Mouse (Mus musculus) liver, embryonic 11.5 days (tissue): ENCODE measurements around the gene Mzf1. TPM values are rescaled to one million over a fixed set of nuclear protein-coding genes. Genes with fewer than 3 reads are reported as not detected.

Experiments used
- ATAC-seq: fragments of 200-750 bp; cut with Nextera tagmentation; replicated peaks from 2 replicates; pipeline ENCODE4 v1.8.0; 2017; ENCODE audit warnings: moderate number of reproducible peaks, mild to moderate bottlenecking, moderate TSS enrichment, moderate library complexity; ENCODE audit not compliant: low FRiP score
- DNase-seq: peaks from one replicate; pipeline ENCODE4 v3.0.0-alpha.2; 2017; ENCODE audit warnings: low spot score
- H3K27ac ChIP-seq: fragments of 300-500 bp; sonication (generic); 2 replicates; pipeline ENCODE4 v1.5.1; 2014; ENCODE audit warnings: mild to moderate bottlenecking, low read depth, low read length, control low read depth
- H3K27me3 ChIP-seq: fragments of 300-500 bp; sonication (generic); replicated peaks from 2 replicates; pipeline ENCODE4 v1.6.1; 2014; ENCODE audit warnings: low read length, mixed read lengths; ENCODE audit not compliant: control insufficient read depth, insufficient read depth
- H3K36me3 ChIP-seq: fragments of 300-500 bp; sonication (generic); 2 replicates; pipeline ENCODE4 v1.6.1; 2014; ENCODE audit warnings: mild to moderate bottlenecking, low read length, moderate library complexity, mixed read lengths; ENCODE audit not compliant: control insufficient read depth, insufficient read depth
- H3K4me1 ChIP-seq: fragments of 300-500 bp; sonication (generic); replicated peaks from 2 replicates; pipeline ENCODE4 v1.6.1; 2014; ENCODE audit warnings: low read length, mixed read lengths; ENCODE audit not compliant: control insufficient read depth, insufficient read depth
- H3K4me2 ChIP-seq: fragments of 300-500 bp; sonication (generic); 2 replicates; pipeline ENCODE4 v1.6.1; 2014; ENCODE audit warnings: mild to moderate bottlenecking, control low read depth, moderate library complexity
- H3K4me3 ChIP-seq: fragments of 300-500 bp; sonication (generic); 2 replicates; pipeline ENCODE4 v1.5.1; 2014; ENCODE audit warnings: low read depth, low read length, control low read depth
- H3K9ac ChIP-seq: fragments of 300-500 bp; sonication (generic); 2 replicates; pipeline ENCODE4 v1.6.1; 2014; ENCODE audit warnings: low read depth, low read length, control low read depth
- H3K9me3 ChIP-seq: fragments of 300-500 bp; sonication (generic); 2 replicates; pipeline ENCODE4 v1.6.1; 2016; ENCODE audit warnings: low read length, inconsistent platforms, mixed read lengths; ENCODE audit not compliant: control insufficient read depth
- WGBS: fragments of 180-500 bp; shearing (Covaris S2); extraction: QIAGEN DNeasy Blood & Tissue Kit; methylation state at CpG from one replicate; pipeline ENCODE4 v1.1.7; 2014; 5-methylcytosine and 5-hydroxymethylcytosine counted together
- polyA plus RNA-seq: library from polyadenylated mRNA; unstranded; fragments of >200 nt; fragmentation: Nextera tagmentation; extraction: Ambion mirVana; gene quantifications from 2 replicates; pipeline ENCODE4 v1.2.1, GENCODE M21; 2014

The Mzf1 gene
- polyA plus RNA-seq, 1 experiment from 2014 or later: 1.6 TPM

- H3K4me3 ChIP-seq: peak overlapping the region; percentile 85
- H3K27ac ChIP-seq: peak overlapping the region; percentile 98
- H3K36me3 ChIP-seq: peaks cover 12% of the 10 kb centered on the region
- H3K9ac ChIP-seq: peak overlapping the region; percentile 99
- ATAC-seq (no peak), DNase-seq (peak; percentile 43)
- H3K9me3 ChIP-seq: peaks cover 3% of the 10 kb centered on the region; the same call in 1 of the 2 replicates
- 16% methylated on average over 15 of the region's 15 CpGs for WGBS
- H3K4me2 ChIP-seq: peak overlapping the region; percentile 94
- peaks cover 31% of the 10 kb centered on the region for H3K4me1 ChIP-seq
- peaks cover 20% of the 10 kb centered on the region for H3K27me3 ChIP-seq
Observed at GRCm38 (mm10) chr7:13038621-13039169, 15.9 kb downstream of the Mzf1 start.

DNA sequence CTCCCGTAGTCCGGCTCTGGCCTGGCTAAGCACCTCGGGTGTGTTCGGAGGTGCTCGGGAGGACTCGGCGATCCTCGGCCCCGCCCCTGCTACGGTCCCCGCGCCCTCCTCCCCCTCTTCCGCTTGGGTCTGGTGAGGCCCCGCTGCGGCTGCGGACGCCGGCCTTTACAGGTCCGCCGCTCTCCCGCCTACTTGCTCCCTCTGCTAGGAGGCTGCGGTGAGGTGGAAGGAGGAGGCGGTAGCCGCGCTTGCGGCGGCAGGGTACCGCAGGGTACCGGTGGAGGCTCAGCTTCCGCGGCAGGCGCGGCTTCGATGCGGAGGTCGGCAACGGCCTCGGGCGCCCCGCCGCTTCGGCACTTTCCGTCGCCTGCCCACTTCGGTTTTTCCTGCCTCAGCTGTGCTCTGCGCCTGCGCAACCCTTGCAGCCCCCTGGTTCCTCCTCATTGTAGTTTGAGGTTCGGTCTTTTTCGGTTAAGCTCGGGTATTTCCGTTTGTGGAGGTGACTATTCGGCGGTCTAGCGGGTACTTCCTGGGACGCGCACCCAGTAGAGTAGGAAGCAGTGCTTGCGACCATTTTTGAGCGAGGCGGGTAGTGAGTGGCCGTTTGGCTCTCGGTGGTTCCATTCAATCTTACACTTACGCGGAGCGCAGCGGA, 16.5 kb downstream of the Mzf1 start, which contains the start of gene Ube2m:
Gene Ube2m, minus strand, starts transcription at position 375 of the 655 bp plus-strand sequence.
- peak within 1 kb of the TSS; percentile 85 for H3K4me3 ChIP-seq
- peak within 1 kb of the TSS; percentile 98 for H3K27ac ChIP-seq
- peaks cover under 1% of the 10 kb centered on the region; the same call in 1 of the 2 replicates for H3K9me3 ChIP-seq
- peaks cover 12% of the 10 kb centered on the region for H3K36me3 ChIP-seq
- H3K4me2 ChIP-seq: peak within 1 kb of the TSS; percentile 94
- H3K9ac ChIP-seq: peak within 1 kb of the TSS; percentile 99
- WGBS: under 1% methylated on average over 65 of the region's 65 CpGs
- peaks cover 14% of the 10 kb centered on the region for H3K27me3 ChIP-seq
- peak; percentile 86 for ATAC-seq
- peaks cover 26% of the 10 kb centered on the region for H3K4me1 ChIP-seq
- DNase-seq: peak; percentile 98

- Histone ChIP-seq H3K36me3 (peaks cover 13% of the 10 kb centered on the region), H3K9me3 (no peaks in the 10 kb centered on the region), H3K9ac (peak overlapping the region; percentile 99), H3K4me3 (peak overlapping the region; percentile 85), H3K27me3 (peaks cover 7% of the 10 kb centered on the region), H3K27ac (peak overlapping the region; percentile 98), H3K4me2 (peak overlapping the region; percentile 81), H3K4me1 (peaks cover 26% of the 10 kb centered on the region)
- 0% methylated on average over 32 of the region's 33 CpGs for WGBS
- no peak for DNase-seq
- ATAC-seq: no peak
Observed at GRCm38 (mm10) chr7:13037366-13037765, 17.2 kb downstream of the Mzf1 start.

DNA sequence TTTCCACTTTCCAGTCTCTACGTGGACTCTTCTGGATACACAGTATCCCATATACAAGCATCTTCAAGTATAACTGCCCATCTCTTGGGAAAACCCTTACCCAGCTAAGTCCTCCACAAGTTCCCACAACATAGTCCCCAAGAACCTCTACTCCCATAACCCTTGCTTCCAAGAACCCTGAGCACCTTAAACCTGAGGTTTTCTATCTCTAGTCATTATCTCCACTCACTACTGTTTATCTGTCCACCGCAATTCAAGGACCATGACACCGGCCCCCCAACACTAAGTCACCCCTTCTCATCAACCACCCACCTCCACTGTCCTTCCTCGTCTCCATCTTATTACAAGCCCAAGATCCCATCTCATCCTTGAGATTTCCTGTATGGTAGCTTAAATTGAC, 17.8 kb downstream of the Mzf1 start:
- DNase-seq (no peak), ATAC-seq (no peak)
- WGBS: 28% methylated on average over 4 of the region's 4 CpGs
- H3K9ac ChIP-seq: peak overlapping the region; percentile 99
- H3K36me3 ChIP-seq: peaks cover 19% of the 10 kb centered on the region
- peak overlapping the region; percentile 81 for H3K4me2 ChIP-seq
- peaks cover 26% of the 10 kb centered on the region for H3K4me1 ChIP-seq
- H3K27me3 ChIP-seq: 0 out of 2 replicates have a peak, but pooled peaks cover 2% of the 10 kb centered on the region
- H3K4me3 ChIP-seq: peak overlapping the region; percentile 85
- no peaks in the 10 kb centered on the region for H3K9me3 ChIP-seq
- H3K27ac ChIP-seq: peak overlapping the region; percentile 98

DNA sequence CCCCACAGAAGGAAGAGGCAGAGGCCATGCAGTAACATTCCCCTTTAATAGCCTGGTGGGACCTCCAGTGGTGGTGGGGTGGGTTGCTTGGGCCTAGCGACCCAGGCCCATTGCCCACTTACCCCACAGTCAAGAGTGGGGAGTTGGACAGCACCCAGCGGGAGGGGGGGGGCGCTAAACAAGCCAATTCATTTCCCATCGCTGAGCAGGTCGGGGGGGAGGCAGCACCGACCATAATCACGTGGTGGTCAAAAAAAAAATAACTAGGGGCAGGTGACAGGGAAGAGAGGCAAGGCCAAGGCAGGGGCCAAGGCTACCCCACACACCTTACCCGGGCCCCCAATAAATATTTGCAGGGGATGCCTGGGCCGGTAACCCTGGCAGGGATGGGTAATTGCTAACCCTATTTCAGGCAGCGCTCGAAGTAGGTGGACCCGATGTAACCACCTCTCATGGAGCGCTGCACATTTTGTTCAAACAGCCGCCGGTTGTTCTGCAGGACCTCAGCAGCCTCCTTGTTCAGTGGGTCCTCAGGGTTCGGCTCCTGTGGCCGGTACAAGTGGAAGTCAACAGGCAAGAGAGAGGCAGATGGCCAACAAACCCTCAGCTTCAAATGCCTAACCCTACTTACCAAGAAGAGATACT, 19.2 kb downstream of the Mzf1 start:
- Histone ChIP-seq H3K4me1 (peaks cover 26% of the 10 kb centered on the region), H3K36me3 (peaks cover 32% of the 10 kb centered on the region), H3K27me3 (no peaks in the 10 kb centered on the region), H3K9ac (peak overlapping the region; percentile 99), H3K4me2 (peak overlapping the region; percentile 88), H3K27ac (peak overlapping the region; percentile 94), H3K4me3 (peak overlapping the region; percentile 85), H3K9me3 (no peaks in the 10 kb centered on the region)
- WGBS: 83% methylated on average over 17 of the region's 17 CpGs
- no peak for DNase-seq
- ATAC-seq: no peak

GRCm38 (mm10) chr7:13034148-13034977, 20.2 kb downstream of the Mzf1 start, which contains the start of gene Chmp2a:
TSS of gene Chmp2a (minus strand) at chr7:13034807.
- under 1% methylated on average over 45 of the region's 45 CpGs for WGBS
- Histone ChIP-seq H3K9ac (peak within 1 kb of the TSS; percentile 99), H3K36me3 (peaks cover 41% of the 10 kb centered on the region), H3K4me1 (peaks cover 25% of the 10 kb centered on the region), H3K27me3 (no peaks in the 10 kb centered on the region), H3K27ac (peak within 1 kb of the TSS; percentile 94), H3K9me3 (no peaks in the 10 kb centered on the region), H3K4me2 (peak within 1 kb of the TSS; percentile 88), H3K4me3 (peak within 1 kb of the TSS; percentile 85)
- ATAC-seq: peak; percentile 80
- peak; percentile 97 for DNase-seq

DNA sequence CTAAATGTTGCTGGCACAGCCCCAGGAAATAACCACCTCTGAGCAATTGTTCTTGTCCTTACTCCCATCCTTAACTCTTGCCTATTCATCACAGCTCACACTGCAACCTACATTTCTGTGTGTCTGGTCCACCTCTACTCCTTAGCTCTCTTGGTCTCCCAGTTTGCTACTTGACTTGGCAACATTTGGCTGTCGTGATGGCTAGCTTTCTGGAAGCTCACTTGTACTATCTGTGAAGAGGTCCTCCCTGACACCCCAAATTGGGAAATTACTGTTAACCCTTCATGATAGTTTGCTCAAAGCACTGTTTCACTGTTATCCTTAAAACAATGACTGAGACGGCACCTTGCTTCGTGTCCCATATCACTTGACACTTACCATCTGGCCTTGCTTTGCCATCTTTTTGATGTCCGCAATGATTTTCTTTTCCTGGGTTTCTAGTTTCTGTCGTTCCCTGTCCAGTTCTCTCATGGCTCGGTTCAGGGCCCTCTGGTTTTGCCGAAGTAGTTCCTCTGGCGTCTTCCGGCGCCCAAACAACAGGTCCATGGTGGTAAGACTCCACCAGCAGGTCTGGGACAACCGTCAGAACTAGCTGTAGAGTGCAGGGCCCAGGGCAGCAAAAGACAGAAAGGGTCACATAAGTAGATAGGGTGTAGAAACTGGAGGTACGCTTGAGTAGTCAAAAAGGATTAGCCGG, 21.0 kb downstream of the Mzf1 start:
- Histone ChIP-seq H3K27ac (peak overlapping the region; percentile 94), H3K4me1 (peaks cover 17% of the 10 kb centered on the region), H3K27me3 (no peaks in the 10 kb centered on the region), H3K9me3 (no peaks in the 10 kb centered on the region), H3K36me3 (peaks cover 49% of the 10 kb centered on the region), H3K4me2 (peak overlapping the region; percentile 88), H3K4me3 (peak overlapping the region; percentile 75), H3K9ac (peak overlapping the region; percentile 90)
- DNase-seq (no peak), ATAC-seq (no peak)
- 44% methylated on average over 13 of the region's 13 CpGs for WGBS

DNA sequence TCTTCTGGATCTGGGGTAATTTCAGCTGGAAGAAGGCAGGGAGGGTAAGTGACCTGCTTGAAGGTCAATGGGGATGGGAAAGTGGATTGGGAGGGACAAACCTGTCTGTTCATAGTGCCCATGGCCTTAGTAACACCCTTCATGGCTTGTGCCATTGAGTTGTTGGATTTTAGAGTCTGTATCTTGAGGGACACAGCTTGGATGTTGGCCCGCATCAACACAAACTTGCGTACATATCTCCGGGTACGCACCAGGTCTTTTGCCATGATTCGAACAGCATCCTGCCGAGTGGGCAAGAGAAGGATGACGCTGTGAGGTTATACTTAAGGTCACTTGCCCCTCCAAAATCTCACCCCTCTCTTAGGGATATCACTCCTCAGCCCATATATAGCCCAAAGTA, 22.0 kb downstream of the Mzf1 start:
- ATAC-seq (no peak), DNase-seq (no peak)
- peaks cover 17% of the 10 kb centered on the region for H3K4me1 ChIP-seq
- H3K27me3 ChIP-seq: no peaks in the 10 kb centered on the region
- no peaks in the 10 kb centered on the region for H3K9me3 ChIP-seq
- peaks cover 60% of the 10 kb centered on the region for H3K36me3 ChIP-seq
- H3K4me3 ChIP-seq: no peak overlapping the region
- 92% methylated on average over 7 of the region's 7 CpGs for WGBS
- H3K27ac ChIP-seq: no peak overlapping the region
- H3K9ac ChIP-seq: no peak overlapping the region
- H3K4me2 ChIP-seq: no peak overlapping the region
